Mouse (Mus musculus) right cerebral cortex, postnatal 10 days (tissue): ENCODE measurements around the gene Slc1a3.
"Not testable (repeated sequence)": the region's sequence is repeated elsewhere in the genome, so short reads cannot be mapped to it uniquely, and the experiment has no call there.

Source experiments
- DNase-seq, 2 experiments: peaks; one replicate each; pipeline ENCODE4 v3.0.0; 2021; ENCODE audit warnings: low spot score in 2 of 2

Slc1a3 gene

DNA sequence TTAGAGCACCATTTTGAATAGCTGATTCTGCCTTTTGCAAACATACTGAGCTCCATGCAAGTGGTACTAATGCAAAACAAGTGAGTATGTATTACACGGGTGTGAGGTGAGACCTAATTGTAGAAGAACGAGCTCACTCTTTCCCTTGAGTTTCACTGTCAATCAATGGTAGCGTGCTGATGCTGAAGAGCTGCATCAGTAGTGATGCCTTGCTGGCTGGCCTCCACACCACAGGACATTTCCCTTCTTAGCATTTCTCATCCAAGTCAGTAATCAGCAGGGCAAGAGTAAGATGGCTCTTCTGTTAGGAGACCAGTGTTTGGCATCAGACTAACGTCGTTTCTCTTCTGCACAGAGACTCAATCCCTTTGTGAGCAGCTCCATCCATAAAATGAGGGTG is 4.0 kb downstream of the Slc1a3 start:
- DNase-seq: no peak

GRCm38 (mm10) chr15:8706178-8706577 is 4.4 kb downstream of the Slc1a3 start:
- DNase-seq: peak; percentile 85 to 88

DNA sequence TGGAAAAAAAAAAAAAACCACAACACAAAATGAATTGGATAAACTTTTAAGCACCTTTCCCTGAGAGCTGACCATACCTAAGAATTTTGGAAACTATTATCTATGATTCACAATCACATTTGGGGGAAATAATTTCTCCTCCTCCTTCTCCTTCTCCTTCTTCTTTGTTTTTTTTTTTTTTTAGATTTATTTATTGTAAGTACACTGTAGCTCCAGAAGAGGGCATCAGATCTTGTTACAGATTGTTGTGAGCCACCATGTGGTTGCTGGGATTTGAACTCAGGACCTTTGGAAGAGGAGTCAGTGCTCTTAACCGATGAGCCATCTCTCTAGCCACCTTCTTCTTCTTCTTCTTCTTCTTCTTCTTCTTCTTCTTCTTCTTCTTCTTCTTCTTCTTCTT is 5.0 kb downstream of the Slc1a3 start:
- not testable (repeated sequence) for DNase-seq

DNA sequence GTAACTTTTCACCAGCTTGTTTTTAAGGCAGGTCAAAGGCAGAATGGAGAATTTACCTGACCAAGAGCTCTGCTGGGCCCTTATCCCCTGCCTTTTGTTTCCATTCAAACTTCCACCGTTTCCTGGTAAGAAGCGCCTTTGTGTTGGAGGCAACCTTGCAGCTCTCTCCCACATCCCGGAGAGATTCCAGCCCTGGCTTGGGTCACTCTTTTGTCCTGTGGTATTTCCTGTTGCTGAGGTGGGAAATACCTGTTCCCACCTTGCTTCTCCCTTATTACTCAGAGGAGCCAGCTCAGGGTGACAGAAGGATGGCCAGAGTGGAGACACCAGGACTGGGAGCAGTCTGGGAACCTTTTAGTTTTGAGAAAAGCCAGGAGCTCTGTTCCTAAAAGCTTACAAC is 12.6 kb downstream of the Slc1a3 start:
- no peak for DNase-seq

DNA sequence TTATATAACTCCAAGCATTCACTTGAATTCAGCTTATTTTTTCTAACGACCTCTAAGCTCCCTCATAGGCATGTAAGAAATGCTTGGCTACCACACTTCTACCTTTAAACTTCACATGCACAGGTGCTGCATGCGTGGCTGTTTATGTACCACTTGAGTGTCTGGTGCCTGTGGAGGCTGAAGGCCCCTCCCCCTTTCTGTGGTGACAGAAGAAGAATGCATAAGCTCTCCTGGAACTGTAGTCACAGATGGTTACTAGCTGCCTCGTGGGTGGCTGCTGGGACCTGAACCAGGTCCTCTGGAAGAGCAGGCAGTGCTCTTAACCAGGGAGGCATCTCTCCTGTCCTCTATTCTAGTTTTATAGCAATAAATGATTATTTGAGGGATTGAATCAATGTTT is 13.1 kb downstream of the Slc1a3 start:
- DNase-seq: peak in 1 of 2 experiments; percentile 32

GRCm38 (mm10) chr15:8690141-8690540 is 20.4 kb downstream of the Slc1a3 start:
- DNase-seq: not testable (repeated sequence)

GRCm38 (mm10) chr15:8686846-8687245 is 23.7 kb downstream of the Slc1a3 start:
- DNase-seq: no peak

DNA sequence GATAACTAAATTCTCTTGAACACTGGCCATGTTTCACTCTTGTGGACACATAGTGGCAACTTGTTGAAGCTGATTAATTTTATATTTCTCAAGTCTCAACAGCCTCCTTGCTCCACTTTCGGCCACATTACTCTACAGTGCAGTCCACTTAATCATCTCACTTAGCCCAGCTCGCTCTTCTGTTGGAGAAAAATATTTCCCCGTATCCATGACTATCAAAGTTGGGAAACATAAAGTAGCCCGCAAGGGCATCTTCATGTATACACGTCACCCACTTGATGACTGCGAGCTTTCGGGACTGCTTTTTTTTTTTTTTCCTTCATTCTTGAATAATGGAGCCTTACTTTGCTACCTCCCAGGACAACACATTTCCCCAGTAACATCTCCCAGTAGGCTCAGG is 25.1 kb downstream of the Slc1a3 start:
- no peak for DNase-seq

- DNase-seq: no peak
Observed at GRCm38 (mm10) chr15:8684263-8684662, 26.3 kb downstream of the Slc1a3 start.

GRCm38 (mm10) chr15:8682871-8683270 is 27.7 kb downstream of the Slc1a3 start:
- DNase-seq: no peak

DNA sequence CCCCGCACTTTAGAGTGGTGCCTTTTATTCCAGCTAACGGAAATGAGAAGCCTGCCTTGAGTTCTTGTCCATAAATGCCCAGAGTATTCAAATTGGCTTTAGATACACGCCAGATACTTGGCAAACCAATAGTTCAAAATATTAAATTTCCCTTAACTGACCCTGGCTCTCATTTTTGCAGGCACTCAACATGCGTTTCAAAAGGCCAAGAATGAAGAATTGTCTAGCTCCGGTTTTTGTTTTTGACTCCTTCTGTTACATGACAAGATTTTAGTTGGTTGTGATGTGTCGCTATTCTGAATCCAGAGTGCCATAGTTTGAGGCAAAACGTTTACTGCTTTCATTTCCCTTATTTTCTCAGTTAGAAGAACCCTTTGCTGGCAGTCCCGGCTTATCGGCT is 28.1 kb downstream of the Slc1a3 start:
- DNase-seq: no peak

DNA sequence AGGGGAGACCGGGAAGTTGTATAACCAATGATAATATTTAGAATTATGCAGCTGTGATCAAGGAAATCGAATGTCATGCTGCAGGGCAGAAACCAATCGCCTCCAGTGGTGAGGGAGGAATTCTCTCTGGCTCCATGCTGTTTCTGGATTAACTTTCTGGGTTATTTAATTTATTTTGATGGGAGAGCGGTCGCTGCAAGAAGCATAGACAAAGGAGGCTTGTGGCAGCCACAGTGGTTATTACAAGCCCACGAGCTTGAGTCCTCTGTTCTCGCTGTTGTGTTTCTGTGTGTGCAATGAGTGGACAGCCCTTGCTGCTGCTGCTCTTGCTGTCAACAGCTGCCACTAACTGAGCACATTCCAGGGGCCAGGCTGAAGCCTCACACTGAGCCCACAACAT is 28.6 kb downstream of the Slc1a3 start:
- no peak for DNase-seq

DNA sequence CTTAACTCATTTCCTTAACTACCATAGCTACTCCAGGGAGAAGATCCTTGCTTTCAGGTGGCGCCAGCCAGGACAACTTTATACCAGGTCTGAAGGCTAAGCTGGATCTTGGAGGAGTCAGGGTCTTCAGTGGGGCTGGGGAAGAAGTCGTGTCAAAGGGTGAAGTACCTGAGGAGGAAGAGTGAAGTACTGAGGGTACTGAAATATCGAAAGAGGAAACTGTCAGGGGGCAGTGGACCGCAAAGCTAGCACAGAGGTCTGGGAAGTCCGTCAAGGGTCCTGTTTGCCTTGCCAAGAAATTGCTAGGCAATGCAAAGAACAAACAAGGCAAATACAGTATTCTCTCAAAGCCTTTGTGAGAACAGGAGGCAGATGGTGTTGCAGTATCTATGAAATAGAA is 29.6 kb downstream of the Slc1a3 start:
- DNase-seq: no peak

GRCm38 (mm10) chr15:8676959-8677358 is 33.6 kb downstream of the Slc1a3 start:
- no peak for DNase-seq

GRCm38 (mm10) chr15:8676211-8676691 is 34.3 kb downstream of the Slc1a3 start:
- DNase-seq: no peak

- DNase-seq: no peak
Observed at GRCm38 (mm10) chr15:8675616-8676015, 34.9 kb downstream of the Slc1a3 start.

- DNase-seq: no peak
Observed at GRCm38 (mm10) chr15:8672532-8672931, 38.0 kb downstream of the Slc1a3 start.

DNA sequence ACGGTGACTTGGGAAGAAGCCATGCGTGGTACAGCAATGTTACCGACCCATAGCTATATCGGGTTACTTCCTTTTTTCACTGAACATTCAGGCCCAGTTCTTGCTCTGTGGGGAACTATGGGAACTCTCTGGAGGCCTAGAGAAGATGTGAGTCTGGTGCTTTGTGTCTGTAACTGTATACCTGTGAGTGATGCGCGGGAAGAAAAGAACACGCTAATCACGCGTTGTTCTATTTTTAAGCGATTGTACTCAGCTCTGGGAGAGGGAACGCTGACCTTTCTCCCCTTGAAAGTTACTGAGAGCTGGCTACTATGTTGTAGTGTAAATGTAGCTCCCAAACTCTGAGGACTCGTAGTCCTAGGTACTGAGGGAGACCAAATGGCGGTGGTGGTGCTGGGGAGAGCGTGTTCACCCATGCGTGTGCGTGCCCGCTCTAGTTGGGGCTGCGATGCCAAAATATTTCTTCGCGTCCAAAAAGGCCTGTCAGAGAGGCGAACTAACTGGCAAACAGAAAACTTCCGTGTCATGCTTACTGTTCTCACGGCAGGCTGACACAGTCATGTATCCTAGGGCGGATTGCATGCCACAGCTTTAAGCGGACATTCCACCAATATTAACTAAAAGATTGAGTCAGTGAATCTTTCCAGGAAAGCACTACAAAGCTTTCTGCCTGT is 42.6 kb downstream of the Slc1a3 start:
- DNase-seq: no peak

DNA sequence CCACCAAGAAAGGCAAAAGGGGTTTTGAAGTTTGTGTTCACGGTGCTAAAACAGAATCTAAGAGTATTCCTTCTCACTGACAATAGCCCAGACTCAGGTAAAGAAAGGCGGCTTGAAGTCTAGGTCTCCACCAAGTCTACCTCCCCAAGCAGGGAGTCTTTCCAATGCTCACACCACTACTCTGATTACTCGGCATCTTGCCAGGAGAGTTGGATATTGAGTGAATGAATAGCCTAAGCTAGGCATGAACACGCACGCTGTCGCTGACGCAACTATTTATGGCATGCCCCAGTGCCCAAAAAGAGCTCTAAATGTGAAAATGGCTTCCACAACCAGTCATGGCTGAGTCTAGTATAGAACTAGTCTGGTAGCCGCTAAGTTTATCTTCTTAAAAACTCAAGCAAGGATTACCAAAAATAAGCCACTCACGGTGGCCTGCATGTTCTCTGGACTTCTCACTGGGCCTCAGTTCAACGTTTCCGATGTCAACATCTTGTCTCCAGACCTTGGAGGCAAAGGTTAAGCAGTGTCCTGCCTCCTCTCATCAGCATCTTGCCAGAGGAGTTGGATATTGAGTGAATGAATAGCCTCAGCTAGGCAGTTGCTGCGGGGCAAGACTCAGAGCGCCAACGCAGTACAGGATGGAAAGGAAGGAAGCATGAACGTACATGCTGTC is 44.8 kb downstream of the Slc1a3 start:
- DNase-seq: no peak

- DNase-seq: peak; percentile 86 to 90
Observed at GRCm38 (mm10) chr15:8663348-8664099, 47.0 kb downstream of the Slc1a3 start.

DNA sequence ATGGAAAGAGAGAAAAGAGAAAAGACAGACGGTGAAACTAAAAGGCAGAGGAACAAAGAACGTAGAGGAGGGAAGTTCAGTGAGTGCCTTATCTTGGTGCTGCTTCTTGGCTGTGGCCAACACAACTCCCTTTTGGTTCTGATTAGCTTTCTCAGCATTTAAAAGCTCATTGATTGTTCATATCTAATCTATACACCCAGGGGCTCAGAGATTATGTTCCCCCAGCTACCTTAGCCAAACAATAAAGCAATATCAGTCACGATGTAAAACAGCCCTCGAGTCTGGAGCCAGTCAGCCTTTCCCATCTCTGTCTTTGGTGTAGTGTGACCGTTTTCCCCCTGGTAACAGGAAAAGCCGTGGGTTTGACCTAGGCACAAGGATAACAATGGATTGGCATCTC is 48.7 kb downstream of the Slc1a3 start:
- no peak for DNase-seq

GRCm38 (mm10) chr15:8659977-8660376 is 50.6 kb downstream of the Slc1a3 start:
- DNase-seq: peak in 1 of 2 experiments; percentile 40
